Mouse (Mus musculus): Measurements from ENCODE around the gene Fkbp7.
"Not testable (repeated sequence)": the region's sequence is repeated elsewhere in the genome, so short reads cannot be mapped to it uniquely, and the experiment has no call there.

Fkbp7 gene

GRCm38 (mm10) chr2:76665531-76665930 is 7.4 kb downstream of the Fkbp7 start:
- no peak for DNase-seq (ENCODE audit: low spot score)

GRCm38 (mm10) chr2:76659419-76659818 is 13.5 kb downstream of the Fkbp7 start:
- DNase-seq (ENCODE audit: low spot score), result no peak

GRCm38 (mm10) chr2:76658551-76658950 is 14.4 kb downstream of the Fkbp7 start:
- DNase-seq (ENCODE audit: low spot score), result no peak

- DNase-seq (ENCODE audit: low spot score), result no peak
Measured at GRCm38 (mm10) chr2:76655982-76656381, 16.9 kb downstream of the Fkbp7 start.

DNA sequence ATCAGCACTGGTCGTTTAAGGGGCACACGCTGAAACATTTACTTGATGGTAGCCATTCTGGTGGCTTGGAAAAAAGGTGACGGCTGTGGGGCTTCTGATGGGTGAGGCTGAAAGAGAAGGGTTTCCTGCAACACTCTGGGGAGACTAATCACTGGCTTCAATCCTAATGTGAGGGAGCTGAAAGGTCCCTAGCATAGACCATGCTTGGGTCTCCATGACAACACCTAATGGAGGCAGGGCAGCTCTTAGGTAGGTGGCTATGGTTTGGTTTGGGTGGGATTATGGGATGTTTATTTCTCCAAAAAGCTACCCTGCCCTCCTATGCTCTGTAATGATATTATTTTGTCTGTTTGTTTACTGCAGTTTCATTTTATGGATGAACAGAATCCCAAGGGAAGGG is 17.5 kb downstream of the Fkbp7 start:
- no peak for DNase-seq (ENCODE audit: low spot score)

GRCm38 (mm10) chr2:76654646-76655045 is 18.3 kb downstream of the Fkbp7 start:
- no peak for DNase-seq (ENCODE audit: low spot score)

DNA sequence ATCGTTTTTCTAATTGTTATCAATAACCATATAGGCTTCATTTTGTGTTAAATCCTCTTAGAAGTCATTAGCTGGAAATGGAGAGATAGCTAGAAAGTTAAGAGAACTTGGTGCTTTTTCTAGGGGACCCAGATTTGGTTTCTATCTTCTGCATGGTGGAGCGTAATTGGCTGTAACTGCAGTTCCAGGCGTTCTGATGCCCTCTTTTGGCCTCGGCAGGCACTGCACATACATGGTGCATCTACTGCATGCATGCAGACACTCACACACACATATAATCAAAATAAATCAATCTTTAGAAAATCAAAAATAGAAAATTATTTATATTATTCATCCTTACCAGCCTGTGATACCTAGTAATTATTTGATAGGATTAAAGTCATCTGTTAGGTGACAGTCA is 19.8 kb downstream of the Fkbp7 start:
- no peak for DNase-seq (ENCODE audit: low spot score)

DNA sequence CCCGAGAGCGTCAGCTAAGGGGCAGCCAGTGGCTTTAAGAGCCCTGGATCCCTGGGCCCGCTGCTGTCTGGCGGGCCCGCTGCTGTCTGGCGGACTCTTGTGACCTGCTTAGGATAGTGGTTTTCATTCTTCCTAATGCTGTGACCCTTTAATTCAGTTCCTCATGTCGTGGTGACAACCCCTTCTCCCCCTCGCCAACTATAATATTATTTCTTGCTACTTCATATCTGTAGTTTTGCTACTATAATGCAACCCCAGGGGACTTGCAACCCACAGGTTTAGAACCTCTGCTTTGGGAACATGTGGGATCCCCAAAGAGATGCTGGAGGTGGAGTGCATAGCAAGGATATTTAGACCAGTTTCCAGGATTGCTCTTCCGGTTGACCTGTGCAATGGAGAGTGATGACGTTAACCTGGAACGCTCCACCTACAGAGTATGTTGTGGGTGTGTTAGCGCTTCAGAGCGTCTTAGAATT is 24.2 kb downstream of the Fkbp7 start:
- no peak for DNase-seq (ENCODE audit: low spot score)

- peak; percentile 95 for DNase-seq (ENCODE audit: low spot score)
Measured at GRCm38 (mm10) chr2:76647883-76648570, 24.9 kb downstream of the Fkbp7 start, which contains the start of the genes Prkra and Pjvk. TSS of gene Prkra (minus strand) at chr2:76648015. TSS of gene Pjvk (plus strand) at chr2:76648476.

DNA sequence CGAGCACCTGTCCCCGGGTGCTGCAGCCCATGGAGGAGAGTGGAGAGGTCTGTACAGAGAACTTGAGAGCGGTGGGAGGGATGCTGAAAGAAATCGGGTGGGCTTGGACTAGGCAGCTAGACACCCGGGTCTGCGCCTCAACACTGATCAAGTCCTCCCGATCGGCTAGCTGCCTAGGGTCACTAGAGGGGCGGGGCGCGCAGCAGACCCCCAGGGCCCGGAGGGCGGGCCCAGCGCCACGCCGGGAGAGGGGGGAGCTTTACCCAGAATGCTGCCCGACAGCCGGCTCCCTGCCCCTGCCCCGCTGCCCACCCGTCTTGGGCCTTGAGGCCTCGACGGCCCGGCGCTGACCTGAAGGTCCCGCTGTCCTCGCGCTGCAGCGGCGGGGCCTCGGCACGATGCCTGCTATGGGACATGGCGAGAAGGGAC is 25.5 kb downstream of the Fkbp7 start:
- peak; percentile 73 for DNase-seq (ENCODE audit: low spot score)

DNA sequence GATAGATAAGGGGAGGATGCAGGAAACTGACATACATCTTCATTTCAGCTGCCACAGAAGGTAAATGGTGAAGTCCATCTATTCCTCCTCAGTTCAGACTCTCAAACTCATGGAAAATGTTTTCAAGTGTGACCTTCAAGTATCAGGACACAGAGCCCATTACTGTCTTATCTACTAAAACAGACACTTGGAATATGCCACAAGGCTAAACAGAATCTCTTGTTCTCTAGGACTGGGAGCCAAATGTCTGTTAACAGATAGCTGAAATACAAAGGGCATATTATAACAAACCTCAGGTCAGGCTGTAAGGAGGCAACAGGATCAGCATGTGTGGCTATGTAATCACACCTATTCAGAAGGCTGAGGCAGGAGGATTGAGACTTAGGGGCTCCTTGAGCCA is 29.1 kb downstream of the Fkbp7 start:
- peak; percentile 21 for DNase-seq (ENCODE audit: low spot score)

- no peak for DNase-seq (ENCODE audit: low spot score)
Measured at GRCm38 (mm10) chr2:76639637-76640036, 33.3 kb downstream of the Fkbp7 start.

DNA sequence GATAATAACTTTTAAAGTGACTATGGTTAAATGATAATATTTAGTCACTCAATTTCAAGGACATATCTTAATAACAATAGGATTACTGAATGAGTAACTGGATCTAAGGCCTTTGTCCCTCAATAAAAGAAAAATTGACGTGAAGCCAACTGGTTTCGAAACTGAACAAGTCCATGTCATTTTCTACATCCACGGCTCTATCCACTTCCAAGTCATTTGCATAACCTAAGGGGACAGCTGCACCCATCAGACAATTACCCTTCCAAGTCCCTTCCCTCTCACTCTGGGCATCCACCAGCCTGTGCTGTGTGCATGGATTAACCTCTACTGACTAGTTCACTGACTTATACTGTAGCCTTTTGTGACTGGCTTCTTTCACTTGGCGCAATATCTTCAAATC is 41.3 kb downstream of the Fkbp7 start:
- DNase-seq (ENCODE audit: low spot score), result no peak

DNA sequence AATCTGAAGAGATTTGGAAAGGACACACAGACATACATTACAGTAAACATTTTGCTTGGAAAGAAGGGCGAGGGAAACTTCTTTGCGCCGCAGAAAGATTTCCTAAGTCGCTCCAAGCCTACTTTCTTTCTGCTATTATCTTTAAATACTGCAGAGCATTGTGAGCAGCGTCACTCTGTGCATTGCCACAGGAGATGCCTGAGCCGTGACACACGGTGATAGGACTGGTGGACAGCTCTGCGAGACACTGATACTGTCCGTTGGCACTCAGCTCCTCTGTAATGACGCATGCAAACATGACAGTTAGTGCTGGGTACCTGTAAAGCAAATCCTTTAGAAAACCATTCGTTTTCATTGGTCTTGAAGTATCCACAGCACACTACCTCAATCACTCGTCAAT is 42.6 kb downstream of the Fkbp7 start:
- no peak for DNase-seq (ENCODE audit: low spot score)

DNA sequence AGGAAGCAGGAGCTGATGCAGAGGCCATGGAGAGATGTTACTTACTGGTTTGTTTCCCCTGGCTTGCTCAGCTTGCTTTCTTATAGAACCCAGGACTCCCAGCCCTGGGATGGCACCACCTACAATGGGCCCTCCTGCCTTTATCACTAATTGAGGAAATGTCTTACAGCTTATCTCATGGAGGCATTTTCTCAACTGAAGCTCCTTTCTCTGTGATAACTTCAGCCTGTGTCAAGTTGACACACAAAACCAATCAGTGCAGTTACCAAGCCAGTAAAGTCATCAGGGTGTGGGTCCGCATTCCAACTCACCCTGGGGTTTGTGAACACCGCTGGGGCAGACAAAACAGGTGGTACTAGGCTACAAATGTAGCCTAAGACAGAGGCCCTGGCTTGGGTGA is 50.6 kb downstream of the Fkbp7 start:
- DNase-seq (ENCODE audit: low spot score), result not testable (repeated sequence)

DNA sequence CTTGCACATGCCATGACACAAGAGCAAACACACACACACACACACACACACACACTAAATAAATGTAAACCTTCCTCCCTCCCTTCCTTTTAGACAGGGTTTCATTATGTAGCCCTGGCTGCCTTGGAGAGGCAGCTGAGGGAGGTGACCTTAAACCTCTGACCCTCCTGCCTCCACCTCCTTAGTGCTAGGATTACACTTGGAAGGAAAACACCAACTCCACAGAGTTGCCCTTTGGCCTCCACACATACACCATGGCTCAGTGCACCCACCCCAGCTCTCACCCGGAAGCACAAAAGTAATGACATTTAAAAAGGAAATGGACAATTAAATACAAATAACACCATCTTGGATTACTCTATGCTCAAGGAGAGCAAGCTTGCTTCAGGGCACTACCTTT is 51.2 kb downstream of the Fkbp7 start:
- no peak for DNase-seq (ENCODE audit: low spot score)

DNA sequence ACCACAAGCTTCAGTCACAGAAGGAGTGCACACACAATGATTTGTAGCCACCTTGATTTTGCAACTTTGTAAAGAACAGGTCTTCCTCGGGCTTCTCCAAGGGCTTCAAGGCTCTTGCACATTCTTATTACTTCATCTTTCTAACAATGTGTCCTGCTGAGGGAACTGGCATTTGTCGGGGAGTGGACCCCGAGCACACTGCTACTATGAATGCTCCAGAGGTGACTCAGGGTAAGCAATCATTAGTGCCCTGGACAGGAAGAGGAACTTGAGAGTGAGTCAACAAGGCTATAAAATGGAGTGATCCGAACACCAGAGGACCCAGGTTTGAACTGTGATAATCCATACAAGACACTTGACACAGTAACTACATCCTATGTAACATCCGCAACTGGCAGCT is 52.7 kb downstream of the Fkbp7 start:
- no peak for DNase-seq (ENCODE audit: low spot score)

GRCm38 (mm10) chr2:76618078-76618477 is 54.8 kb downstream of the Fkbp7 start:
- no peak for DNase-seq (ENCODE audit: low spot score)
